Mouse (Mus musculus) thymus, adult 2 months (tissue): ENCODE data around the gene Stam.

Experiments used
- CTCF ChIP-seq: fragments of 200-500 bp; IDR thresholded peaks from 2 replicates; pipeline ENCODE4 v1.5.1; 2012; ENCODE audit warnings: mild to moderate bottlenecking, control low read depth, low read length, moderate library complexity, borderline replicate concordance; ENCODE audit not compliant: control insufficient read depth, poor library complexity, insufficient read depth; ENCODE audit errors: extremely low read depth
- POLR2A ChIP-seq: fragments of 200-500 bp; IDR thresholded peaks from 2 replicates; pipeline ENCODE4 v1.6.1; 2012; ENCODE audit warnings: mild to moderate bottlenecking, low read length, control low read depth, moderate library complexity; ENCODE audit not compliant: control insufficient read depth, poor library complexity, insufficient read depth; ENCODE audit errors: extremely low read depth

DNA sequence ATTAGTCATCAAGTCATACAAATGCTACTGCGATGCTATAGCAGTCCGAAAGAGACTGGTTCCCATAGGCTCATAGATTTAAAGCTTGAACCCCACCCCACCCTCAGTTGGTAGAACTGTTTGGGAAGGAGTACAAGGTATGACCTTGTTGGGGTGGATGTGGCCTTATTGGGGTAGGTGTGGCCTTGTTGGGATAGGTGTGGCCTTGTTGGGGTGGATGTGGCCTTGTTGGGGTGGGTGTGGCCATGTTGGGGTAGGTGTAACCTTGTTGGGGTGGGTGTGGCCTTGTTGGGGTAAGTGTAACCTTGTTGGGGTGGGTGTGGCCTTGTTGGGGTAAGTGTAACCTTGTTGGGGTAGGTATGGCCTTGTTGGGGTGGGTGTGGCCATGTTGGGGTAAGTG lies 32.6 kb upstream of the Stam start:
- TF ChIP-seq POLR2A (no peak), CTCF (no peak)
